Mouse (Mus musculus) spleen, postnatal 0 days (tissue): ENCODE data around the gene Vmn1r56. TPM values are rescaled to one million over a fixed set of nuclear protein-coding genes. Genes with fewer than 3 reads are reported as not detected.

Source experiments
- polyA plus RNA-seq: library from polyadenylated mRNA; unstranded; fragments of >200 nt; fragmentation: Nextera tagmentation; extraction: Ambion mirVana; gene quantifications from 2 replicates; pipeline ENCODE4 v1.2.1, GENCODE M21; 2015

The Vmn1r56 gene
- not detected in 2 replicates for polyA plus RNA-seq

GRCm38 (mm10) chr7:5196647-5197046 is at the start of gene Vmn1r56:
TSS of gene Vmn1r56 (minus strand) at chr7:5196747.

GRCm38 (mm10) chr7:5218193-5218592 is 21.6 kb upstream of the Vmn1r56 start, which contains the start of gene Vmn1r57:
TSS of gene Vmn1r57 (plus strand) at chr7:5218493.

GRCm38 (mm10) chr7:5149570-5149969 is 47.0 kb downstream of the Vmn1r56 start, which contains the start of gene Vmn1r55:
TSS of gene Vmn1r55 (minus strand) at chr7:5149670.

Other genes starting within 250 kb of the Vmn1r56 start
- not detected in 2 replicates for gene Sbk2, start 232.3 kb downstream of the Vmn1r56 start, polyA plus RNA-seq
- not detected in 2 replicates for gene Sbk3, start 225.6 kb downstream of the Vmn1r56 start, polyA plus RNA-seq
- 6.4 and 9.8 TPM in 2 replicates for gene Zfp579, start 200.6 kb downstream of the Vmn1r56 start, polyA plus RNA-seq
- gene Zfp524, start 182.3 kb downstream of the Vmn1r56 start, polyA plus RNA-seq: 10.6 and 10.8 TPM in 2 replicates
- gene Fiz1, start 182.1 kb downstream of the Vmn1r56 start, polyA plus RNA-seq: 14.5 and 16.2 TPM in 2 replicates
- 3.6 and 5.3 TPM in 2 replicates for gene Gm44973, start 181.3 kb downstream of the Vmn1r56 start, polyA plus RNA-seq
- gene Zfp865, start 176.4 kb downstream of the Vmn1r56 start, polyA plus RNA-seq: 2.8 and 4.2 TPM in 2 replicates
- gene Ccdc106, start 176.2 kb downstream of the Vmn1r56 start, polyA plus RNA-seq: 0.67 and 0.95 TPM in 2 replicates
- not detected in 2 replicates for gene 4632433K11Rik, start 162.6 kb downstream of the Vmn1r56 start, polyA plus RNA-seq
- 1.7 and 2.3 TPM in 2 replicates for gene Zfp784, start 158.3 kb downstream of the Vmn1r56 start, polyA plus RNA-seq
- 6.8 and 10.0 TPM in 2 replicates for gene Zfp580, start 145.2 kb downstream of the Vmn1r56 start, polyA plus RNA-seq
- 82.2 and 85.4 TPM in 2 replicates for gene U2af2, start 134.6 kb downstream of the Vmn1r56 start, polyA plus RNA-seq
- 68.8 and 71.1 TPM in 2 replicates for gene Epn1, start 116.5 kb downstream of the Vmn1r56 start, polyA plus RNA-seq
- not detected in 2 replicates for gene Rfpl4, start 79.8 kb downstream of the Vmn1r56 start, polyA plus RNA-seq
- 0.53 and 0.63 TPM in 2 replicates for gene Rasl2-9, start 70.8 kb downstream of the Vmn1r56 start, polyA plus RNA-seq
- not detected in 2 replicates for gene Vmn1r55, start 47.1 kb downstream of the Vmn1r56 start, polyA plus RNA-seq
- not detected in 2 replicates for gene Vmn1r57, start 21.7 kb upstream of the Vmn1r56 start, polyA plus RNA-seq
- gene Gm5065, start 153.8 kb upstream of the Vmn1r56 start, polyA plus RNA-seq: not detected in 2 replicates
- not detected in 2 replicates for gene Nlrp2, start 154.3 kb upstream of the Vmn1r56 start, polyA plus RNA-seq
- not detected in 2 replicates for gene Vmn1r58, start 216.6 kb upstream of the Vmn1r56 start, polyA plus RNA-seq